Mouse (Mus musculus): ENCODE measurements around the gene Map1lc3b. TPM values are rescaled to one million over a fixed set of nuclear protein-coding genes. Genes with fewer than 3 reads are reported as not detected.

Map1lc3b gene
- polyA plus RNA-seq, 1 experiment from 2014 or later, result 440 TPM

GRCm38 (mm10) chr8:121563701-121564100 is 26.5 kb upstream of the Map1lc3b start:
- ATAC-seq (ENCODE audit: low FRiP score, low TSS enrichment) (no peak), DNase-seq (no peak)
- Histone ChIP-seq H3K9ac (replicated peaks; ENCODE audit: low read length) (no peak overlapping the region), H3K9me3 (ENCODE audit: control insufficient read depth, low read length) (no peaks in the 10 kb centered on the region), H3K27me3 (ENCODE audit: control insufficient read depth, insufficient read depth, low read length) (no peaks in the 10 kb centered on the region), H3K4me1 (ENCODE audit: control insufficient read depth, insufficient read depth, low read length) (no peaks in the 10 kb centered on the region), H3K36me3 (ENCODE audit: control insufficient read depth, insufficient read depth, low read length) (peaks cover 22% of the 10 kb centered on the region), H3K4me3 (replicated peaks; ENCODE audit: low read depth, low read length) (no peak overlapping the region), H3K4me2 (ENCODE audit: low read length) (no peak overlapping the region), H3K27ac (replicated peaks; ENCODE audit: low read depth, low read length) (no peak overlapping the region)
- 56% methylated on average over 6 of the region's 6 CpGs for WGBS

DNA sequence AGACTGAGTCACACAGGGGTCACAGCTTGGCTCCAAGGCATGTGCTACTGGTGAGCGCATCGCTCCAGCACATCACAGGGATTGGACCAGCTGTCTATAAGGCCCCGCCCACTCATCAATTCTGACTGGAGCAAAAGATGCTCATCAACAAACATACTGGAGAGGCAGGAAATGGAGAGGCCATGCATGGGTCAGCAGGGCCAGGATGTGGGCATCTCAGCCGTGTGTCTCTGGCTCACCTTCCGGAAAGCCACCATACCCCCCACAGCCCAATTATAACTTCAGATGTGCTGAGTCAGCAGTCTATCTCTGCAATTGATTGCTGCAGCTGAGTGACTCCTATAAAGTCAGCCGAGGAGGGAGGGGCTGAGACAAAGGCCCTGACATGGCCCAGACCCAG is 21.8 kb upstream of the Map1lc3b start:
- H3K27me3 ChIP-seq (ENCODE audit: control insufficient read depth, insufficient read depth, low read length), result no peaks in the 10 kb centered on the region
- ATAC-seq (ENCODE audit: low FRiP score, low TSS enrichment) (no peak), DNase-seq (no peak)
- H3K4me2 ChIP-seq (ENCODE audit: low read length), result no peak overlapping the region
- no peak overlapping the region for H3K4me3 ChIP-seq (replicated peaks; ENCODE audit: low read depth, low read length)
- no peaks in the 10 kb centered on the region for H3K9me3 ChIP-seq (ENCODE audit: control insufficient read depth, low read length)
- H3K27ac ChIP-seq (replicated peaks; ENCODE audit: low read depth, low read length), result no peak overlapping the region
- WGBS, result 77% methylated on average over 6 of the region's 6 CpGs
- H3K4me1 ChIP-seq (ENCODE audit: control insufficient read depth, insufficient read depth, low read length), result no peaks in the 10 kb centered on the region
- no peak overlapping the region for H3K9ac ChIP-seq (replicated peaks; ENCODE audit: low read length)
- H3K36me3 ChIP-seq (ENCODE audit: control insufficient read depth, insufficient read depth, low read length), result peaks cover 5% of the 10 kb centered on the region; the same call in 1 of the 2 replicates

DNA sequence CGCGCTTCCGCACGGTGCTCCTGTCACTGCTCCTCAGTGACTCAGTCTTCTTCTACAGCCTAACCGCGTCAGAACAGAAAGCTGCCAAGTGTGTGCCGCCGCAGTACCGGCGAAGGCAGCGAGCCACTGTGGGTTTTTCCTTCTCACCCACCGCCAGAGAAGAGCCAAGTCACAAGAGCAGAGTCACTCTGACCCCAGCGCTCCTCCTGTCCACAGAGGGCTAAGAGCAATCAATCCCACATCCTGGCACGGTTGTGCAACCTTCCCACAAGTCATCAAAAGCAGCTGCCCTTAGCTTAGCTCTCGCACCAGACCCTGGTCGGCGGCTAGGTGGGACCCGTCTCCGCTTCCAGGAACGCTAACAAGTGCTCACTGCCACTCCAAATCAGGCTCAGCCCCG is 19.8 kb upstream of the Map1lc3b start:
- Histone ChIP-seq H3K27ac (replicated peaks; ENCODE audit: low read depth, low read length) (no peak overlapping the region), H3K4me1 (ENCODE audit: control insufficient read depth, insufficient read depth, low read length) (no peaks in the 10 kb centered on the region), H3K4me2 (ENCODE audit: low read length) (no peak overlapping the region), H3K27me3 (ENCODE audit: control insufficient read depth, insufficient read depth, low read length) (no peaks in the 10 kb centered on the region), H3K36me3 (ENCODE audit: control insufficient read depth, insufficient read depth, low read length) (peaks cover 5% of the 10 kb centered on the region; the same call in 1 of the 2 replicates), H3K9ac (replicated peaks; ENCODE audit: low read length) (no peak overlapping the region), H3K9me3 (ENCODE audit: control insufficient read depth, low read length) (no peaks in the 10 kb centered on the region), H3K4me3 (replicated peaks; ENCODE audit: low read depth, low read length) (no peak overlapping the region)
- DNase-seq, result no peak
- ATAC-seq (ENCODE audit: low FRiP score, low TSS enrichment), result no peak
- 89% methylated on average over 21 of the region's 21 CpGs for WGBS

GRCm38 (mm10) chr8:121570801-121571200 is 19.4 kb upstream of the Map1lc3b start:
- ATAC-seq (ENCODE audit: low FRiP score, low TSS enrichment) (no peak), DNase-seq (no peak)
- Histone ChIP-seq H3K4me1 (ENCODE audit: control insufficient read depth, insufficient read depth, low read length) (0 out of 2 replicates have a peak, but pooled peaks cover 2% of the 10 kb centered on the region), H3K4me3 (replicated peaks; ENCODE audit: low read depth, low read length) (no peak overlapping the region), H3K4me2 (ENCODE audit: low read length) (no peak overlapping the region), H3K36me3 (ENCODE audit: control insufficient read depth, insufficient read depth, low read length) (peaks cover 3% of the 10 kb centered on the region; the same call in 1 of the 2 replicates), H3K27ac (replicated peaks; ENCODE audit: low read depth, low read length) (no peak overlapping the region), H3K27me3 (ENCODE audit: control insufficient read depth, insufficient read depth, low read length) (no peaks in the 10 kb centered on the region), H3K9ac (replicated peaks; ENCODE audit: low read length) (no peak overlapping the region), H3K9me3 (ENCODE audit: control insufficient read depth, low read length) (no peaks in the 10 kb centered on the region)
- 87% methylated on average over 17 of the region's 17 CpGs for WGBS

DNA sequence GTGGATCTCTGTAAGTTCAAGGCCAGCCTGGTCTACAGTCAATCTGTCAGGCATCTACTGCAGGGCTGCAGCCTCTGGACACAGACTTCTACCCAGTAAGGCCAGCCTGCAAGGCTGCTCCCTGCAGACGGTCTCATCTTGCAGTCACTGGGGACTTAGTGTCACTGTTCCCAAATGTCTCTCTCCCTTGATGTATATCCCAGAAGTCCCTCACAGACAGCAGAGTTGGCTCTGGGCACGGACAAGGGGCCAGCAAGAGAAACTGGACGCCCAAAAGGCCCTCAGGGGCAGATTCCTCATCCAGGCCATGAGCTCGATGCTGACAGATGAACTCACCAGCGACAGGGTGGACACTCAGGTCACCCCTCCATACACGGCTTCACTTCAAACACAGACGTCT is 18.0 kb upstream of the Map1lc3b start:
- no peak for DNase-seq
- H3K9me3 ChIP-seq (ENCODE audit: control insufficient read depth, low read length), result no peaks in the 10 kb centered on the region
- no peaks in the 10 kb centered on the region for H3K27me3 ChIP-seq (ENCODE audit: control insufficient read depth, insufficient read depth, low read length)
- no peak for ATAC-seq (ENCODE audit: low FRiP score, low TSS enrichment)
- no peak overlapping the region for H3K9ac ChIP-seq (replicated peaks; ENCODE audit: low read length)
- no peak overlapping the region for H3K4me3 ChIP-seq (replicated peaks; ENCODE audit: low read depth, low read length)
- no peaks in the 10 kb centered on the region for H3K36me3 ChIP-seq (ENCODE audit: control insufficient read depth, insufficient read depth, low read length)
- no peak overlapping the region for H3K27ac ChIP-seq (replicated peaks; ENCODE audit: low read depth, low read length)
- 83% methylated on average over 7 of the region's 7 CpGs for WGBS
- peaks cover 10% of the 10 kb centered on the region for H3K4me1 ChIP-seq (ENCODE audit: control insufficient read depth, insufficient read depth, low read length)
- H3K4me2 ChIP-seq (ENCODE audit: low read length), result no peak overlapping the region

GRCm38 (mm10) chr8:121573275-121573674 is 16.9 kb upstream of the Map1lc3b start:
- ATAC-seq (ENCODE audit: low FRiP score, low TSS enrichment) (no peak), DNase-seq (peak; percentile 12)
- WGBS, result 60% methylated on average over 3 of the region's 3 CpGs

GRCm38 (mm10) chr8:121575661-121576060 is 14.5 kb upstream of the Map1lc3b start:
- H3K4me1 ChIP-seq (ENCODE audit: control insufficient read depth, insufficient read depth, low read length), result peaks cover 17% of the 10 kb centered on the region

More at GRCm38 (mm10) chr8:121573275-121573674, 16.9 kb upstream of the Map1lc3b start:
- Histone ChIP-seq H3K27ac (replicated peaks; ENCODE audit: low read depth, low read length) (no peak overlapping the region), H3K9me3 (ENCODE audit: control insufficient read depth, low read length) (no peaks in the 10 kb centered on the region), H3K4me3 (replicated peaks; ENCODE audit: low read depth, low read length) (no peak overlapping the region), H3K4me2 (ENCODE audit: low read length) (no peak overlapping the region), H3K4me1 (ENCODE audit: control insufficient read depth, insufficient read depth, low read length) (peaks cover 17% of the 10 kb centered on the region), H3K36me3 (ENCODE audit: control insufficient read depth, insufficient read depth, low read length) (no peaks in the 10 kb centered on the region), H3K9ac (replicated peaks; ENCODE audit: low read length) (no peak overlapping the region), H3K27me3 (ENCODE audit: control insufficient read depth, insufficient read depth, low read length) (no peaks in the 10 kb centered on the region)

DNA sequence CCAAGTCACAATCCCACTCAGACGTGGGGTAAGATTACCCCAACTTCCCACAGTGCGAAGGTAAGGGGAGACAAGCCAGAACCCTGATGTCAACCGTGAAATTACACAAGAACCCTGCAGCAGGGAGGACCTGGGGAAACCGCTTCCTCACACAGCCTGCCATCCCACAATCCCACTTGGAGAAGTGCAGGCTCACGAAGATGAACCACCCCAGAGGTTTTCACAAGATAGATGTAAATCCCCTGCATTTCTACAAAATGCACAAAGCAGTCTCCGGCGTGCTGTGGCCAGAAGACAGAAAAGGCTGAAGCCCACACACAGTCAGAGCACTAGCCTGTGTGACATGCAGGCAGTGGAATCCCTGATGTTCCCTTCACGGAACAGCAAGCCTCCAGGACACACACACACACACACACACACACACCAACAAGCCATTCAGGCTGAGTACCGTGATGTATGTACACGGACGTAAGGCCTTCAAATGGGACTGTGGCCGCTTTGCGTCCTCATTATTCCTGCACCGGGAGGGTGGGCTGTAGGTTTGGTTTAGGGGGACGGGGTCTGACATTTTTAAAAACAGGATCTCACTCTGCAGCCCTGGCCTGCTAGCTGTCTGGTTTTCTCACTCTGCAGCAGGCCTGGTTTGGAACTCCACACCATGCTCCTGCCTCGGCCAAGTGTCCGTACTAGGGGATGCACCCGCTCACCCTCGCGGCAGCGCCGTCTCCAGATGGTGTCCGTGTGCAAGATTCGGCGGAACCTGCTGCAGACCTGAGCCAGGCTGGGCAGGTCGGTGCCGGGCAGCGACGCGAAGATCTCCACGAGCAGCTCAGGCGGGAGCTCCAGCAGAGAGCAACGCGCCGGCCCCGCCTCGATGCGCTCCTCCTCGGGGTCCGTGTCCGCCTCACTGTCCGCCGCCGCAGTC is 12.1 kb upstream of the Map1lc3b start:
- H3K4me1 ChIP-seq (ENCODE audit: control insufficient read depth, insufficient read depth, low read length), result peaks cover 17% of the 10 kb centered on the region
- H3K27me3 ChIP-seq (ENCODE audit: control insufficient read depth, insufficient read depth, low read length), result no peaks in the 10 kb centered on the region
- H3K9me3 ChIP-seq (ENCODE audit: control insufficient read depth, low read length), result no peaks in the 10 kb centered on the region
- peak; percentile 60 for DNase-seq
- peak overlapping the region; percentile 83 for H3K4me2 ChIP-seq (ENCODE audit: low read length)
- peak overlapping the region; percentile 79 for H3K9ac ChIP-seq (replicated peaks; ENCODE audit: low read length)
- no peaks in the 10 kb centered on the region for H3K36me3 ChIP-seq (ENCODE audit: control insufficient read depth, insufficient read depth, low read length)
- 1% methylated on average over 39 of the region's 44 CpGs for WGBS
- H3K27ac ChIP-seq (replicated peaks; ENCODE audit: low read depth, low read length), result peak overlapping the region; percentile 74
- peak overlapping the region; percentile 88 for H3K4me3 ChIP-seq (replicated peaks; ENCODE audit: low read depth, low read length)
- peak; percentile 59 for ATAC-seq (ENCODE audit: low FRiP score, low TSS enrichment)

More at GRCm38 (mm10) chr8:121575661-121576060, 14.5 kb upstream of the Map1lc3b start:
- Histone ChIP-seq H3K9me3 (ENCODE audit: control insufficient read depth, low read length) (no peaks in the 10 kb centered on the region), H3K4me2 (ENCODE audit: low read length) (no peak overlapping the region), H3K27ac (replicated peaks; ENCODE audit: low read depth, low read length) (no peak overlapping the region), H3K27me3 (ENCODE audit: control insufficient read depth, insufficient read depth, low read length) (no peaks in the 10 kb centered on the region), H3K4me3 (replicated peaks; ENCODE audit: low read depth, low read length) (no peak overlapping the region), H3K9ac (replicated peaks; ENCODE audit: low read length) (no peak overlapping the region), H3K36me3 (ENCODE audit: control insufficient read depth, insufficient read depth, low read length) (no peaks in the 10 kb centered on the region)
- DNase-seq (no peak), ATAC-seq (ENCODE audit: low FRiP score, low TSS enrichment) (no peak)
- WGBS, result 84% methylated on average over 3 of the region's 3 CpGs

Measured in midbrain, embryonic 14.5 days (tissue).